In genomic region chr8:121951656-121952009, GRCm38 (mm10) we compare ENCODE assay signal across 8 mouse cellular contexts. TPM values are rescaled to one million over a fixed set of nuclear protein-coding genes. Genes with fewer than 3 reads are reported as not detected.
A peak's percentile ranks its signal among the peaks of the same experiment; 100 is the strongest.
DNase-seq lines count a peak whose midpoint lies in the region; ATAC-seq and TF ChIP-seq lines count a peak whose summit lies in the region.

No protein-coding gene starts in this region.

- TF ChIP-seq POLR2A in testis, adult 2 months (IDR thresholded peaks at IDR 0.05; ENCODE audit: control insufficient read depth, low read depth, low read length), result no peak
- no peak for TF ChIP-seq POLR2A in limb, embryonic 14.5 days (IDR thresholded peaks at IDR 0.05; ENCODE audit: borderline replicate concordance, extremely low read depth, insufficient read depth, insufficient read length)

- H3K27me3 ChIP-seq in testis, adult 2 months (ENCODE audit: control insufficient read depth, insufficient read depth, low read length), result no peaks in the 10 kb centered on the region
- H3K27me3 ChIP-seq in limb, embryonic 14.5 days (ENCODE audit: control insufficient read depth, insufficient read depth, low read length), result no peaks in the 10 kb centered on the region

- H3K9me3 ChIP-seq in limb, embryonic 14.5 days (ENCODE audit: control insufficient read depth, low read length), result no peaks in the 10 kb centered on the region

- no peaks in the 10 kb centered on the region for H3K36me3 ChIP-seq in testis, adult 2 months (ENCODE audit: control insufficient read depth, insufficient read depth, low read length)
- peaks cover 29% of the 10 kb centered on the region for H3K36me3 ChIP-seq in limb, embryonic 14.5 days (ENCODE audit: control insufficient read depth, insufficient read depth, low read length)

- H3K9ac ChIP-seq in limb, embryonic 14.5 days (ENCODE audit: low read depth, low read length, severe bottlenecking), result peak overlapping the region; percentile 99

- peak overlapping the region; percentile 100 for H3K27ac ChIP-seq in testis, adult 2 months (ENCODE audit: control insufficient read depth, insufficient read depth, low read depth, low read length)
- 0 out of 2 replicates have a peak overlapping the region, but pooled peaks have one; percentile 94 for H3K27ac ChIP-seq in limb, embryonic 14.5 days (replicated peaks; ENCODE audit: low read depth, low read length)

- no peak for TF ChIP-seq CTCF in testis, adult 2 months (IDR thresholded peaks at IDR 0.05; ENCODE audit: control insufficient read depth, insufficient read depth, insufficient replicate concordance, low read depth, low read length)

- H3K4me3 ChIP-seq in testis, adult 2 months (ENCODE audit: control insufficient read depth, low read depth, low read length), result peak overlapping the region; percentile 96
- peak overlapping the region; percentile 89 for H3K4me3 ChIP-seq in limb, embryonic 14.5 days (replicated peaks; ENCODE audit: low read length)

- peak; percentile 72 for DNase-seq in cerebellum, adult 11-12 months
- no peak for DNase-seq in cerebellum, postnatal 36 days
- DNase-seq in testis, postnatal 10 days (ENCODE audit: low spot score), result no peak
- no peak for DNase-seq in limb, embryonic 14.5 days (ENCODE audit: low spot score)
- DNase-seq in adrenal gland, postnatal 4 days (ENCODE audit: low spot score in 2 of 2), result no peak
- no peak for DNase-seq in thymus, postnatal 36 days
- DNase-seq in urinary bladder, postnatal 36 days (ENCODE audit: low spot score in 2 of 2), result no peak

- 41% methylated on average over 7 of the region's 7 CpGs for WGBS in limb, embryonic 14.5 days

- ATAC-seq in limb, embryonic 14.5 days (ENCODE audit: low FRiP score, low read depth), result no peak

- H3K4me2 ChIP-seq in limb, embryonic 14.5 days (replicated peaks; ENCODE audit: low read depth, low read length, severe bottlenecking), result peak overlapping the region; percentile 87

- H3K4me1 ChIP-seq in testis, adult 2 months (ENCODE audit: control insufficient read depth, insufficient read depth, low read length), result peaks cover 29% of the 10 kb centered on the region
- H3K4me1 ChIP-seq in limb, embryonic 14.5 days (ENCODE audit: control insufficient read depth, insufficient read depth, low read length), result peaks cover 34% of the 10 kb centered on the region

RNA-seq across cellular contexts. Expression of gene Banp, which starts 2.1 kb away (rescaled TPM):
- 15.6 and 18.6 TPM in 2 replicates for polyA plus RNA-seq in testis, adult 2 months (2012; rRNA removed)
- 97.7 and 127 TPM in 2 replicates for polyA plus RNA-seq in limb, embryonic 14.5 days (2012; rRNA removed)
- polyA plus RNA-seq in limb, embryonic 14.5 days (2014; fragmentation: Nextera tagmentation; extraction: Ambion mirVana), result 33.2 and 39.3 TPM in 2 replicates
- total RNA-seq in adrenal gland, postnatal 4 days (2021), result 10 to 100 TPM; 14.0 to 15.7 TPM

RNA-seq across cellular contexts. Expression of gene Car5a, which starts 6.9 kb away (rescaled TPM):
- polyA plus RNA-seq in testis, adult 2 months (2012; rRNA removed), result not detected in 2 replicates
- polyA plus RNA-seq in limb, embryonic 14.5 days (2012; rRNA removed), result not detected in 2 replicates
- polyA plus RNA-seq in limb, embryonic 14.5 days (2014; fragmentation: Nextera tagmentation; extraction: Ambion mirVana), result 0.26 TPM in 1 of 2 replicates, not detected in the other
- total RNA-seq in adrenal gland, postnatal 4 days (2021), result under 1 TPM in 1 of 2 experiments, not detected in 1; 0.76 TPM

RNA-seq across cellular contexts. Expression of gene Slc7a5, which starts 44.1 kb away (rescaled TPM):
- 84.9 and 104 TPM in 2 replicates for polyA plus RNA-seq in testis, adult 2 months (2012; rRNA removed)
- polyA plus RNA-seq in limb, embryonic 14.5 days (2012; rRNA removed), result 34.6 and 43.9 TPM in 2 replicates
- 27.1 and 27.8 TPM in 2 replicates for polyA plus RNA-seq in limb, embryonic 14.5 days (2014; fragmentation: Nextera tagmentation; extraction: Ambion mirVana)
- total RNA-seq in adrenal gland, postnatal 4 days (2021), result 10 to 100 TPM; 56.2 to 59.0 TPM
